Mouse (Mus musculus): ENCODE data around the gene Creb5. TPM values are rescaled to one million over a fixed set of nuclear protein-coding genes. Genes with fewer than 3 reads are reported as not detected.
A peak's percentile ranks its signal among the peaks of the same experiment; 100 is the strongest.

Gene Creb5
- 1.0 and 1.5 TPM in 2 replicates for total RNA-seq (2017)

DNA sequence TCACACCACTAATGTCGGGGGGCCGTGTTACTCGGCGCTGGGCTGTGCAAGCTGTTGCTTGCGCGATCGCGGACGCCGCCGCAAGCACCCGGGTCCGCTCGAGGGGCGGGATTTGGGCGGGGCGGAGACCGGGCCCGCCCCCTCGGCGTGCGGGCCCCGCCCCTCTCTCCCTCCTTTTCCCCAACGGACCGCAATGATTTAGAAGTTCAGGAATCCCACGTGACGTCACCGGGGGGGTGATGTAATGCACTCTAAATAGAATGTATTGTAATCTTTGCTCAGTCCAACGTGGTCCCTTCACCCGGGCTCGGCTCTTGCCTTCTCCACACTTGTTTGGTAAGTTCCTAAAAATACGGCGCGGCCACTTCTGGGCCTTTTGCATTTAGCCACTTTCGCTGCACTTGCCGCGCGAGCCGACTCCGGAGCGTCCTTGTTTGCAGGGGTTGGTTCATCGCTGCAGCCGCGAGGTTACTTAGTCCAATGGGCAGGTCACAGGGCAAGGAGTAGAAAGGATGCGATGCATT lies at the start of gene Creb5:
Gene Creb5 (plus strand): TSS at position 233 of the 524 bp plus-strand sequence.
- peak; percentile 15 for ATAC-seq (ENCODE audit: extremely low read depth, insufficient number of reproducible peaks, low FRiP score, poor library complexity, severe bottlenecking)

- ATAC-seq (ENCODE audit: extremely low read depth, insufficient number of reproducible peaks, low FRiP score, poor library complexity, severe bottlenecking) = no peak
Observed at GRCm38 (mm10) chr6:53259841-53260240, 27.2 kb upstream of the Creb5 start.

GRCm38 (mm10) chr6:53262401-53262800 lies 24.7 kb upstream of the Creb5 start:
- no peak for ATAC-seq (ENCODE audit: extremely low read depth, insufficient number of reproducible peaks, low FRiP score, poor library complexity, severe bottlenecking)

- no peak for ATAC-seq (ENCODE audit: extremely low read depth, insufficient number of reproducible peaks, low FRiP score, poor library complexity, severe bottlenecking)
Observed at GRCm38 (mm10) chr6:53267036-53267435, 20.0 kb upstream of the Creb5 start.

DNA sequence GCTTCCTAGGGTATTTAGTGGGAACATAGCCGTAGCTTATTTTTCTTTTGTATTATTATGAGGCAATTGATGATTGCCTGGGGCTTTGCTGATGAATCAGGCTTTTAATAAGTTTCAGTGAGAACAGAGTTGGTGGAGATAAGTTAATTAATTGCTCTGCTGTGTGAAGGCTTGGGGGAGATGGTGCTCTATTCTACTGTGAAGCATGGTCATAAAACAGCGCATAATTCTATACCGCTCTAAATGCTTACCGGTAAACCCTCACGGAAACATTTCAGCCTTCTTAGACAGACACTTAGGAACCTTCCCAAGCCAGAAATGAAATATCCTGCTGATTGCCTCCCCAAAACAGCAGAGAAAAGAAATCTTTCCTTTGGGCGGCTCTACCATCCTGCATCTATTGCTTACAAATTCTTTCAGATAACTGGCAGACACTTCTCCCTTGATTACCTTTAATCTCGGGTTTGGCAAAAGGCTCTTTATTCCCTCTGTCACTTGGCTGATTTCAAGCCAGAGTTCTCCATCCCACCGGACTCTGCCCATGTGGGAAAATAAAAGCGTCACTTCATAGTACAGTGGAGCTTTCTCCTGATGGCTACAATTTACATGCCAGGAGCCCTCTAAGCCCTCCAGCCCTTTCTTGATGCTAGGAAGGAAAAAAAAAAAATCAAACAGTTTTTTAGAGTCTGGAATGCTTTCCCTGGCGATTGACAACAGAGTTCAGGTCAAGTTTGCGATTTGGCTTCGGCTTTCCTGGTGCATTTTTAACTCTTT lies 19.2 kb upstream of the Creb5 start:
- ATAC-seq (ENCODE audit: extremely low read depth, insufficient number of reproducible peaks, low FRiP score, poor library complexity, severe bottlenecking) = no peak

- ATAC-seq (ENCODE audit: extremely low read depth, insufficient number of reproducible peaks, low FRiP score, poor library complexity, severe bottlenecking) = no peak
Observed at GRCm38 (mm10) chr6:53271216-53271615, 15.9 kb upstream of the Creb5 start.

DNA sequence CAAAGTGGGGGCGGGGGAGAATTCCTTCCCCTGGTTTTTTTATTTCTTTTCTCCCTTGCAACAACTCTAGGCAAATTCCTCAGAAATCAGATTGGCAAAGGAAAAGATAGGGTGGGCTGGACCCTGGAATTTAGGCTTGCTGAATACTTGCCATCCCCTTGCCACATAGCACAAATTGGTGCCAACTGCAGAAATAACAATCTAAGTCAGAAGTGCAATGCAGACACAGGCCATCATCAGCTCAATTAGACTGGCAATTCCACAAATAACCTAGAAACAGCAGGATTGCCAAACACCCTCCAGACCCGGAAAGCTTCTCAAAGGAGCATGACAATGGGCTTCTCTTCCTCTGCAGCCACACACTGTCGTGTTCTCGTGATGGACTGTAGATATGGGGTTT lies 15.4 kb upstream of the Creb5 start:
- no peak for ATAC-seq (ENCODE audit: extremely low read depth, insufficient number of reproducible peaks, low FRiP score, poor library complexity, severe bottlenecking)

GRCm38 (mm10) chr6:53286389-53287037 lies 557 bp upstream of the Creb5 start:
- no peak for ATAC-seq (ENCODE audit: extremely low read depth, insufficient number of reproducible peaks, low FRiP score, poor library complexity, severe bottlenecking)

DNA sequence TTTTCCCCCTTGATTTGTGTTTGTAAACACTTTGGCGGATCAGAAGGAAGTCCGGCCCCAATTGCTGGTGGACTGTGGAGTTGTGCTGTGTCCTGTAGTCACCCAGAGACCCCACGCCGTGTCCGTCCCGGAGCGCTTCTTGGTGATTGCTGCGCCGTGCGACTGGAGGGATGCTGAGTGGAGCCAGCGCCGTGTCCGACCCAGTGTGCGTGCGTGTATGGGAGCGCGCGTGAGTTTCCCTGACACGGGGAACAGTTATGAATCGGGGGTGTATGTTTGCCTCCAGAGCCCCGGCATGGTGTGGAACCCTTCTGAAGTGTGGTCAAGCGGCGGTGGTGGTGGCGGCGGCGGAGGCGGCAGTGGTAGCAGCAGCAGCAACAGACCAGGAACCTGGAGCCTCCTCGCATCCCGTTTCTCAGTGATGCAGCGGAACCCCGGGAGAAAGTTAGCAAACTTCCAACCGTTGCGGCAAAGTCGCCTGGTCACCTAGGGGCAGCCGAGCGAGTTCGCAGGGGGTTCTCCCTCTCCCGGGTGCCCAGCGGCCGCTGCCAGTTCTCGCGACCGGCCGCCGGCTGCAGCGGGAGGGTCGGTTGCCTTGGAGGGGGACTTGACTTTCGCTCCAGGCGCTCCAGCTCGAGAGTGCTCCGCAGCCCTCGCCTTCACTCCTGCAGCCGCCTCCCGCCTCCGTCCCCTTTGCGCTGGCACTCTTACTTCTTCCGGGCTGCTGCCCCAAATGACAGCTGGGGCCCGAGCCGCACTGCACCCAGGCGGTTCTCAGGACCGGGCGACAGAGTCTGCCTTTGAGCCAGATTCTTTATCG lies 702 bp downstream of the Creb5 start:
- 0 out of 2 replicates have a peak, but pooled peaks have one; percentile 4 for ATAC-seq (ENCODE audit: extremely low read depth, insufficient number of reproducible peaks, low FRiP score, poor library complexity, severe bottlenecking)

- ATAC-seq (ENCODE audit: extremely low read depth, insufficient number of reproducible peaks, low FRiP score, poor library complexity, severe bottlenecking) = no peak
Observed at GRCm38 (mm10) chr6:53288584-53289558, 1.8 kb downstream of the Creb5 start.

DNA sequence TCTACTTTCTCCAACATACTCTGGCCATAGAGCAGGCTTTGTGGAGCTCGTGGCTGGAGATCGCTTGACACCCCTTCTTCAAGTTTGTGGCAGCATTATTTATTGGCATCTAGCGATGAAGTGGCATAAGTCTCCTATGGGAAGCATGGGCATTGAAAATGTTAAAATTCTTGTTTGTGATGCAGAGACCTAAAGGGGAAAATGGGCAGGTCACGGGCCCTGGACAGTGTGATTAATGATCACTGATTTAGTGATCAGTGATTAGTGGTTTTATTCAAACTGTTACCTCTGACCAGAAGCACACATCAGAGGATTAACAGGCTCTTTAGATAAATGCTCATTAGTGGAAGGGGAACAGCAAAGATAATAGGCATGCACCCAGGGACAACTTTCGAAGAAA lies 2.6 kb downstream of the Creb5 start:
- ATAC-seq (ENCODE audit: extremely low read depth, insufficient number of reproducible peaks, low FRiP score, poor library complexity, severe bottlenecking) = no peak

DNA sequence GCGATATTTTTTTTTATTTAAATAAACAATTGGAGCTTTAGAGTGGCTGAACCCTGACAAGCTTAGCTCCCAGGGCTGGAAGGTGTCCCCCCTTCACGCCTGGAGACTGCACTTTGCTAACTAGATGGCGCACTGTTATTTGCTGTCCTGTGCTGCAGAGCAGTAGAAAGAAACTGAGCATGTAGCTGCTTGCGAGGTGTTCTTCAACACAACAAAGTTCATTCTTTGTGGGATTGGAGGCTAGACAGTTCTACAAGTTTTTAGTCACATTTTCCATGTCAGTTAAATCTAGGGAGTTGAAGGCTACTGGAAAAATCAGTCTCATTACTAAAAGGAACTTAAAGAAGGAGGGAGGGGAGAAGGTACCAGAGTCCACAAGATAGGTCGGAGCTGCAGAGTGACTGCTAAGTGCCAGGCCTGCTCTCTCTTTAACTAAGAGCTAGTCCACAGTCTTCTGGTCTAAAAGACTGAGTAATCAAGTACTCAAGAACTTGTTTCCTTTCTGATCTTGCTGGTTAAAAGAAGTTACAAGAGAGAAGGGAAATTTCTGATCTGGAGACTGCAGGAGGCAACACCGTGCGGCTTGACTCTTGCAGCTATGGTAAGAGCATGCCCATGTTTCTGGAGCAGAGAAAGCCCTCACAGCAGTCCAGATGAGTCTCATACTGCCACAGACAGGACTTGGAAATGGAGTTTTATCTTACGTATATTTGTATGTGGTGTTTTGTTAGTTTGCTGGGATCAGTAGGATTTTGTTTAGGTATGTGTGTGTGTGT lies 3.3 kb downstream of the Creb5 start:
- no peak for ATAC-seq (ENCODE audit: extremely low read depth, insufficient number of reproducible peaks, low FRiP score, poor library complexity, severe bottlenecking)

- no peak for ATAC-seq (ENCODE audit: extremely low read depth, insufficient number of reproducible peaks, low FRiP score, poor library complexity, severe bottlenecking)
Observed at GRCm38 (mm10) chr6:53292931-53293330, 5.9 kb downstream of the Creb5 start.

DNA sequence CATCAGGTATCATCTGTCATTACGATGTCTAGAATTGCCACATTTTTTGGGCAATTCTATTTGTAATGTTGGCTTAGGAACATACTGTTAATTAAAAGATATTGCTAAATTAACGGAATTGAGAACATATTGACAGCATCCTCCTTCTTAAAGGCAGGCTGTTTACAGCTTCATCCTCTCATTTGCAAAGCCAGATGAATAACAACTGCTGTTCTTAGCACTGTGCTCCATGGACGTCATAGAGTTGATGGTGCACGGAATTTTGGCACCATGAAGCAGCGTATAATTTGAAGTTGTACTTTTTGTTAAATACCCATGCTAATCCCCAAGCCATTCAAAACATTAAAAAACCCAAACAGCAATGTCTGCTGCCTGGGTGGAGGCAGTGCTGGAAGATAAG lies 10.8 kb downstream of the Creb5 start:
- ATAC-seq (ENCODE audit: extremely low read depth, insufficient number of reproducible peaks, low FRiP score, poor library complexity, severe bottlenecking) = no peak

- no peak for ATAC-seq (ENCODE audit: extremely low read depth, insufficient number of reproducible peaks, low FRiP score, poor library complexity, severe bottlenecking)
Observed at GRCm38 (mm10) chr6:53304201-53304600, 17.1 kb downstream of the Creb5 start.

DNA sequence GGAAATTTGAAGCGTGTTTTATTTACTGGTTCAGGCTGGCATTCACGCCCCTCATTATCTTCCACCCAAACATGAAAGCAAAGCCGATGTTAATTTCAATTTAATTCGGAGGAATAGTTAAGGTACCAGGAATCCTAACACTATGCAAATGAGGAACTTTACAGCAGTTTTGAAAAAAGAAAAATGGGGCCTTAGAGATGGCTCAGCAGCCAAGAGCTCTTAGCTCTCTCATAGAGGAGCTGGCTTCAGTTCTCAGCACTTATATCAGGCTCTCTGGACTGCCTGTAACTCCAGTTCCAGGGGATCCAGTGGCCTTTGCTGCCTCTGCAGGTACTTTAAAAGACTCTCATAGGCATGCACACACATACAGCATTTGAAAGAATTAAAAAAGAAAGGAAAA lies 19.1 kb downstream of the Creb5 start:
- ATAC-seq (ENCODE audit: extremely low read depth, insufficient number of reproducible peaks, low FRiP score, poor library complexity, severe bottlenecking) = no peak

DNA sequence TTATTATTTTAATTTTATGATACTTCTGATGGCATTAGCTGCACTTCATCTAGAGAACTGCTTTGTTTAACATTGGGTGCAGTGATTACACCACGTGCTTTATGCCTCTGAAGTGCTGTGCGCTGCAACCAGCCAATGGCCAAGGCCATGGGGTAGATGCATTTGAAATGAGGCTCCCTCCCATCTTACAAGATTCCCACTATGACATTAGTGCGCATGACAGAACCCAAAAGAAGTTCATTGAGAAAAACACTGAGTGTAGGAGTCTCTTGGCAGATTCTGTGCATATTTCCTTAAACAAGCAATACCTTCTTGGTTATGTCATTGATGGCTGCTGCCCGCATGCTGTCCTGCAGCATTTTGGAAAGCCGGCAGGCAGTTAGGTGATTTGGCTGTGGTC lies 19.6 kb downstream of the Creb5 start:
- ATAC-seq (ENCODE audit: extremely low read depth, insufficient number of reproducible peaks, low FRiP score, poor library complexity, severe bottlenecking) = no peak

GRCm38 (mm10) chr6:53308684-53309083 lies 21.6 kb downstream of the Creb5 start:
- no peak for ATAC-seq (ENCODE audit: extremely low read depth, insufficient number of reproducible peaks, low FRiP score, poor library complexity, severe bottlenecking)

Measured in neutrophil, adult 5-6 weeks (primary cell).